Mouse (Mus musculus) small intestine, adult 10 weeks (tissue): ENCODE measurements around the gene Ptprr. TPM values are rescaled to one million over a fixed set of nuclear protein-coding genes. Genes with fewer than 3 reads are reported as not detected.

Experiments used
- polyA plus RNA-seq: library from polyadenylated mRNA; stranded (reverse); fragments of 350-450 nt; fragmentation: Illumina TruSeq; extraction: RNeasy Lipid Tissue Mini Kit (QIAGEN cat#74804); gene quantifications from one replicate; pipeline ENCODE4 v1.2.3, GENCODE M21; 2014; ENCODE audit warnings: low replicate concordance

The Ptprr gene
- polyA plus RNA-seq = 42.4 TPM

GRCm38 (mm10) chr10:116017845-116018479 is at the start of gene Ptprr:
Gene Ptprr (plus strand): TSS chr10:116018213.

GRCm38 (mm10) chr10:116113867-116114474 is 96.0 kb downstream of the Ptprr start, which contains the start of gene 4933416C03Rik:
Gene 4933416C03Rik (minus strand): TSS chr10:116113917.

DNA sequence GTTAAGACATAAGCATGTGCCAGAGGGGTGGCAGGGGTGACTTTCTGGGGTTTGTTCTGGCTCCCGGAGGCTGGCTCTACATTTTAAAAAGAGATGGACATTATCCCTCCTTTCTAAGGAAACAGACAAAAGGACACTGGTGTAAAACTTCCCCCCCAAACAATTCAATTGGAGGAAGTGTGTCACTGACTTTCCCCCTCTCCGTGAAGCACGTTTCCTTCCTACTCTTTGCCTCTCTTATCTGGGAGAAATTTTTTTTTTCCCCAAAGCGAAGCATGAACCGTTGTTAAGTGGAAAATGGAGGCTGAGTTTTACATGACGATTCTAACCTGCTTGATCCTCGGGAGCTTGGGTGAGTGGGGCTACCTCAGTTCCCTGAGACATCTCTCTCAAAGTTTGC is 257.3 kb downstream of the Ptprr start, which contains the start of gene Ptprb:
Gene Ptprb (plus strand): TSS at position 244 of the 400 bp plus-strand sequence.

Other genes with a start within 250 kb of the Ptprr start
- gene Tspan8, start 201.4 kb upstream of the Ptprr start, polyA plus RNA-seq = 716 TPM
- gene 4933416C03Rik, start 95.7 kb downstream of the Ptprr start, polyA plus RNA-seq = not detected